Mouse (Mus musculus) heart, postnatal 36 days (tissue): ENCODE measurements around the gene Ifrd1. TPM values are rescaled to one million over a fixed set of nuclear protein-coding genes. Genes with fewer than 3 reads are reported as not detected.

Experiments
- microRNA-seq, 2 experiments: library from miRNA; unstranded; fragments of <30 nt; microRNA quantifications; one replicate each; pipeline ENCODE4 v1.2.0; 2021; ENCODE audit warnings: borderline number of aligned reads in 2 of 2
- total RNA-seq, 2 experiments: library from RNA; stranded (reverse); gene quantifications; 2 replicates each; pipeline ENCODE4 v1.2.3; 2021

Gene Ifrd1
- total RNA-seq, 2 experiments from 2014 or later: 87.2 to 89.6 TPM

Small RNA genes within 50 kb of the gene (microRNA-seq; reads per million reads assigned to microRNA genes)
- gene Mir1938: 4.0 to 5.8 reads per million in 2 experiments

Other genes starting within 250 kb of the Ifrd1 start
- gene Arl4a, start 210.5 kb downstream of the Ifrd1 start, total RNA-seq: 10 to 100 TPM; 21.1 to 28.3 TPM
- gene Scin, start 114.3 kb downstream of the Ifrd1 start, total RNA-seq: 1 to 10 TPM; 1.0 to 1.9 TPM
- gene Lsmem1, start 49.0 kb downstream of the Ifrd1 start, total RNA-seq: 10 to 100 TPM; 40.4 to 47.6 TPM
- gene Zfp277, start 197.4 kb upstream of the Ifrd1 start, total RNA-seq: 10 to 100 TPM; 12.0 to 13.6 TPM
- gene Dock4, start 197.4 kb upstream of the Ifrd1 start, total RNA-seq: 10 to 100 TPM; 11.2 to 11.7 TPM